Mouse (Mus musculus): ENCODE data around the gene Gm32742. TPM values are rescaled to one million over a fixed set of nuclear protein-coding genes. Genes with fewer than 3 reads are reported as not detected.

Gene Gm32742
- polyA plus RNA-seq, 1 experiment, result 0.01 TPM

DNA sequence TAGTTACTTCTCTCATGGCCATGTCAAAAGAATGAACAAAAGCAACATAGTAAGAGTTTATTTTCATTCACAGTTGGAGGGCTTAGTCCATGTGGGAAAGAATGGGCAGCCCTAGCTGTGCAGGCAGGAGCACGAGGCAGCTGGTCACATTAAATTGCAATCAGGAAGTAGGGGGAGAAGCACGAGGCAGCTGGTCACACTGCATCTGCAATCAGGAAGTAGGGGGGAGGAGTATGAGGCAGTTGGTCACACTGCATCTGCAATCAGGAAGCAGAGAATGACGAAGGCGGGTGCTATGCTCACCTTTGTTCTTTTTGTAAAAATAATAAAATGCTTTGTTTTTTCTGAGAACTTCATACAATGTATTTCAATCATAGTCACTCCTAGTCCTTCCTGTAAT, 29.5 kb upstream of the Gm32742 start:
- Histone ChIP-seq H3K27me3 (ENCODE audit: control insufficient read depth, insufficient read depth, insufficient read length) (no peaks in the 10 kb centered on the region), H3K79me3 (ENCODE audit: low read depth) (no peaks in the 10 kb centered on the region), H3K4me3 (ENCODE audit: insufficient read depth, poor library complexity, severe bottlenecking) (no peak overlapping the region), H3K79me2 (ENCODE audit: control insufficient read depth, insufficient read depth) (no peaks in the 10 kb centered on the region), H3ac (ENCODE audit: control insufficient read depth, insufficient read length, low read depth) (no peak overlapping the region), H3K36me3 (ENCODE audit: control insufficient read depth, insufficient read depth) (no peaks in the 10 kb centered on the region)
- no peak for TF ChIP-seq CTCF (IDR thresholded peaks at IDR 0.05; ENCODE audit: control insufficient read depth, insufficient read depth, insufficient read length)
- TF ChIP-seq FOSL1 (IDR thresholded peaks at IDR 0.05; ENCODE audit: insufficient read depth, low read length, poor library complexity, severe bottlenecking), result no peak
- TF ChIP-seq USF1 (IDR thresholded peaks at IDR 0.05; ENCODE audit: low read depth), result no peak
- TF ChIP-seq MYOG (IDR thresholded peaks at IDR 0.05; ENCODE audit: control insufficient read depth, extremely low read depth, insufficient read length), result no peak
- TF ChIP-seq MAX (IDR thresholded peaks at IDR 0.05), result no peak
- no peak for TF ChIP-seq MYOD1 (IDR thresholded peaks at IDR 0.05; ENCODE audit: control insufficient read depth, insufficient read length, low read depth)
- no peak for TF ChIP-seq CEBPB (IDR thresholded peaks at IDR 0.05; ENCODE audit: low read depth)

- TF ChIP-seq MYOG (IDR thresholded peaks at IDR 0.05; ENCODE audit: control insufficient read depth, extremely low read depth, insufficient read length), result no peak
These were observed 25.3 kb upstream of the Gm32742 start for GRCm38 (mm10) chr9:51190655-51191054.

GRCm38 (mm10) chr9:51185871-51186270, 20.6 kb upstream of the Gm32742 start:
- no peak overlapping the region for H3ac ChIP-seq (ENCODE audit: control insufficient read depth, insufficient read length, low read depth)
- H3K79me3 ChIP-seq (ENCODE audit: low read depth), result no peaks in the 10 kb centered on the region
- no peak overlapping the region for H3K4me3 ChIP-seq (ENCODE audit: insufficient read depth, poor library complexity, severe bottlenecking)
- H3K27me3 ChIP-seq (ENCODE audit: control insufficient read depth, insufficient read depth, insufficient read length), result no peaks in the 10 kb centered on the region
- TF ChIP-seq USF1 (IDR thresholded peaks at IDR 0.05; ENCODE audit: low read depth) (no peak), CEBPB (IDR thresholded peaks at IDR 0.05; ENCODE audit: low read depth) (no peak), MYOG (IDR thresholded peaks at IDR 0.05; ENCODE audit: control insufficient read depth, extremely low read depth, insufficient read length) (no peak), CTCF (IDR thresholded peaks at IDR 0.05; ENCODE audit: control insufficient read depth, insufficient read depth, insufficient read length) (no peak), FOSL1 (IDR thresholded peaks at IDR 0.05; ENCODE audit: insufficient read depth, low read length, poor library complexity, severe bottlenecking) (no peak), MAX (IDR thresholded peaks at IDR 0.05) (no peak), MYOD1 (IDR thresholded peaks at IDR 0.05; ENCODE audit: control insufficient read depth, insufficient read length, low read depth) (no peak)
- no peaks in the 10 kb centered on the region for H3K79me2 ChIP-seq (ENCODE audit: control insufficient read depth, insufficient read depth)
- H3K36me3 ChIP-seq (ENCODE audit: control insufficient read depth, insufficient read depth), result no peaks in the 10 kb centered on the region

More at GRCm38 (mm10) chr9:51190655-51191054, 25.3 kb upstream of the Gm32742 start:
- no peaks in the 10 kb centered on the region for H3K79me2 ChIP-seq (ENCODE audit: control insufficient read depth, insufficient read depth)
- H3K4me3 ChIP-seq (ENCODE audit: insufficient read depth, poor library complexity, severe bottlenecking), result no peak overlapping the region
- no peaks in the 10 kb centered on the region for H3K79me3 ChIP-seq (ENCODE audit: low read depth)
- no peaks in the 10 kb centered on the region for H3K36me3 ChIP-seq (ENCODE audit: control insufficient read depth, insufficient read depth)
- no peaks in the 10 kb centered on the region for H3K27me3 ChIP-seq (ENCODE audit: control insufficient read depth, insufficient read depth, insufficient read length)
- H3ac ChIP-seq (ENCODE audit: control insufficient read depth, insufficient read length, low read depth), result no peak overlapping the region

GRCm38 (mm10) chr9:51185386-51185785, 20.1 kb upstream of the Gm32742 start:
- H3K4me3 ChIP-seq (ENCODE audit: insufficient read depth, poor library complexity, severe bottlenecking), result no peak overlapping the region
- TF ChIP-seq MYOG (IDR thresholded peaks at IDR 0.05; ENCODE audit: control insufficient read depth, extremely low read depth, insufficient read length) (no peak), MAX (IDR thresholded peaks at IDR 0.05) (no peak), FOSL1 (IDR thresholded peaks at IDR 0.05; ENCODE audit: insufficient read depth, low read length, poor library complexity, severe bottlenecking) (no peak), USF1 (IDR thresholded peaks at IDR 0.05; ENCODE audit: low read depth) (no peak), CEBPB (IDR thresholded peaks at IDR 0.05; ENCODE audit: low read depth) (no peak), MYOD1 (IDR thresholded peaks at IDR 0.05; ENCODE audit: control insufficient read depth, insufficient read length, low read depth) (no peak), CTCF (IDR thresholded peaks at IDR 0.05; ENCODE audit: control insufficient read depth, insufficient read depth, insufficient read length) (no peak)
- no peaks in the 10 kb centered on the region for H3K79me2 ChIP-seq (ENCODE audit: control insufficient read depth, insufficient read depth)
- H3K79me3 ChIP-seq (ENCODE audit: low read depth), result no peaks in the 10 kb centered on the region
- H3K36me3 ChIP-seq (ENCODE audit: control insufficient read depth, insufficient read depth), result no peaks in the 10 kb centered on the region
- H3ac ChIP-seq (ENCODE audit: control insufficient read depth, insufficient read length, low read depth), result no peak overlapping the region
- no peaks in the 10 kb centered on the region for H3K27me3 ChIP-seq (ENCODE audit: control insufficient read depth, insufficient read depth, insufficient read length)

DNA sequence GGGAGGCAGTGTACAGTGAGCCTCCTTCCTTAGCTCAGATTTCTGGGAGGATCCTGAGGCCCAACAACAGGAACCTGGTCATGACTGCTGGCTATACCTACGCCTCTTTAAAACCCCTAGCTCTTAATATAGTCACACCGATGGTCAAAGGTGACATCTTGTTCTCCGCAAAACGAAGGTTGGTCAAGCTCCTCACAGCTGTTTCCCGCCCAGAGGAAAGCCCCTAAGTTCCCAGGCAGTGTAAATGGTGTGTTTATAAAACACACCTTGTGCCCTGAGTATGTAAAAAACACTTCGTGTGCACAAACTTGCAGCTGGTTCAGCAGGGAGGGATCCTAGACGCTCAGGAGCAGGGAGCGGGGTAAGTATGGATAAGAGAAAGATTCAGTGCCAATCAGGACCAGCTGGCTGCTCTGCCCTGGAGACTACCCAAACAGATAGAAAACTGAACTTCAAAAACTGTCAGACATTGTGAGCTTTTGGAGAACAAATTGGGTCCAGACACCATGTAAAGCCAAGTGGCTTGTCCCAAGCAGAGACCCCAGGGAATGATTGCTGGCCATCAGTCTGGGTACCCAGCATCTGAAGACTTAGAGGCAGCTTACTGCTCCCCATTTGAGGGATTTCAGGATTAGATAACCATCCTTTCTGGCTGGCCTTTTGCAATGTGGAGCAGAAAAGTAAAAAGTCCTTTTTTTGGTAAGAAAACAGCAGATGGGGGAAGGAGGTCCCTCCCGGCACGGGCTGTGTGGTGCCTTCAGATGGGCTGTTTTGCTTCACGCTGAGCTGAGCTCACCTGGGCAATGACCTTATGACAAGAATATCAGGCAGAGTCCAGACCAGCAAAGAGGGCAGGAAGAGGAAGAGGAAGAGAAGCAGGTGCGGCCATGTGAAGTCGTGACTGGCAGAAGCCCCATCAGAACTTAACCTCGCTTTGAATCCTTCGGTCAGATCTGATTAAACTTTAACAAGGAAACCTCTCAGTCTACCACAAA, 17.7 kb upstream of the Gm32742 start:
- Histone ChIP-seq H3K4me3 (ENCODE audit: insufficient read depth, poor library complexity, severe bottlenecking) (no peak overlapping the region), H3K27me3 (ENCODE audit: control insufficient read depth, insufficient read depth, insufficient read length) (no peaks in the 10 kb centered on the region), H3K79me2 (ENCODE audit: control insufficient read depth, insufficient read depth) (no peaks in the 10 kb centered on the region), H3K79me3 (ENCODE audit: low read depth) (no peaks in the 10 kb centered on the region), H3K36me3 (ENCODE audit: control insufficient read depth, insufficient read depth) (no peaks in the 10 kb centered on the region), H3ac (ENCODE audit: control insufficient read depth, insufficient read length, low read depth) (no peak overlapping the region)
- no peak for TF ChIP-seq CTCF (IDR thresholded peaks at IDR 0.05; ENCODE audit: control insufficient read depth, insufficient read depth, insufficient read length)
- no peak for TF ChIP-seq FOSL1 (IDR thresholded peaks at IDR 0.05; ENCODE audit: insufficient read depth, low read length, poor library complexity, severe bottlenecking)
- TF ChIP-seq MYOD1 (IDR thresholded peaks at IDR 0.05; ENCODE audit: control insufficient read depth, insufficient read length, low read depth), result no peak
- no peak for TF ChIP-seq USF1 (IDR thresholded peaks at IDR 0.05; ENCODE audit: low read depth)
- TF ChIP-seq MYOG (IDR thresholded peaks at IDR 0.05; ENCODE audit: control insufficient read depth, extremely low read depth, insufficient read length), result no peak
- no peak for TF ChIP-seq MAX (IDR thresholded peaks at IDR 0.05)
- TF ChIP-seq CEBPB (IDR thresholded peaks at IDR 0.05; ENCODE audit: low read depth), result no peak
